Mouse (Mus musculus) lung, postnatal 0 days (tissue): ENCODE measurements around the gene Upp2.

Experiments
- CTCF ChIP-seq: IDR thresholded peaks from 2 replicates; pipeline ENCODE4 v1.5.1; 2016; ENCODE audit warnings: antibody characterized with exemption, mild to moderate bottlenecking
- EP300 ChIP-seq: IDR thresholded peaks from 2 replicates; pipeline ENCODE4 v1.6.1; 2016; ENCODE audit warnings: antibody characterized with exemption, mild to moderate bottlenecking, control low read depth

DNA sequence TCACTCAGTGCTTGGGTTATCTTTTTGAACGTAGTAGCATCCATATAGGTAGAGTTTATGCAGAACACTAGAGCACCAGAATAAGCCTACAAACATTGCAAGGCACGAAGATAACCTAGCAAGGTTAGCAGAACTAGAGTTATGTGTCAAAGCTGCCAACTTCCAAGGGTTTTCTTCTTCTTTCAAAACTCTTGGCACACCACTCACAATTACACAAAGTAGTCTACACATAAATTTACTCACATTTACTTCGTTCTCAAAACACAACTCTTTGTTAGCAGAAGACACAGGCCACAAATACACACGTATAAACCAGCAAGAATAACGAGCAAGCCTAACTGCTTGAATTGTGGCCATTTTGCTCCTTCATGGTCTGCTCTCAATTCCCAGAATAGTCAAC, 23.8 kb upstream of the Upp2 start:
- TF ChIP-seq CTCF (no peak), EP300 (no peak)
